Mouse (Mus musculus) heart, embryonic 15.5 days (tissue): ENCODE results near the gene Rreb1. TPM values are rescaled to one million over a fixed set of nuclear protein-coding genes. Genes with fewer than 3 reads are reported as not detected.

Experiments
- ATAC-seq: fragments of 200-750 bp; cut with Nextera tagmentation; replicated peaks from 2 replicates; pipeline ENCODE4 v1.8.0; 2017; ENCODE audit warnings: low read depth, moderate TSS enrichment; ENCODE audit not compliant: insufficient number of reproducible peaks, insufficient read depth, low FRiP score
- H3K27ac ChIP-seq: fragments of 300-500 bp; sonication (generic); 2 replicates; pipeline ENCODE4 v1.5.1; 2015; ENCODE audit warnings: mild to moderate bottlenecking, inconsistent platforms
- H3K27me3 ChIP-seq: fragments of 300-500 bp; sonication (generic); 2 replicates; pipeline ENCODE4 v1.6.1; 2015; ENCODE audit warnings: inconsistent platforms
- H3K36me3 ChIP-seq: fragments of 300-500 bp; sonication (generic); 2 replicates; pipeline ENCODE4 v1.6.1; 2015; ENCODE audit warnings: mild to moderate bottlenecking, inconsistent platforms
- H3K4me1 ChIP-seq: fragments of 300-500 bp; sonication (generic); replicated peaks from 2 replicates; pipeline ENCODE4 v1.6.1; 2015; ENCODE audit warnings: inconsistent platforms
- H3K4me2 ChIP-seq: fragments of 300-500 bp; sonication (generic); 2 replicates; pipeline ENCODE4 v1.6.1; 2015; ENCODE audit warnings: inconsistent platforms, mild to moderate bottlenecking, moderate library complexity
- H3K4me3 ChIP-seq: fragments of 300-500 bp; sonication (generic); 2 replicates; pipeline ENCODE4 v1.5.1; 2015; ENCODE audit warnings: mild to moderate bottlenecking, inconsistent platforms
- H3K9ac ChIP-seq: fragments of 300-500 bp; sonication (generic); 2 replicates; pipeline ENCODE4 v1.6.1; 2015; ENCODE audit warnings: mild to moderate bottlenecking, inconsistent platforms
- H3K9me3 ChIP-seq: fragments of 300-500 bp; sonication (generic); replicated peaks from 2 replicates; pipeline ENCODE4 v1.6.1; 2016; ENCODE audit warnings: inconsistent platforms
- WGBS: fragments of 180-500 bp; shearing (Covaris S2); methylation state at CpG from one replicate; pipeline ENCODE4 v1.1.7; 2015; ENCODE audit warnings: mixed read lengths; 5-methylcytosine and 5-hydroxymethylcytosine counted together
- polyA plus RNA-seq: library from polyadenylated mRNA; unstranded; fragments of >200 nt; fragmentation: Nextera tagmentation; extraction: Ambion mirVana; gene quantifications from 2 replicates; pipeline ENCODE4 v1.2.1, GENCODE M21; 2015

Rreb1 gene
- 9.7 and 12.2 TPM in 2 replicates for polyA plus RNA-seq

GRCm38 (mm10) chr13:37778147-37778593 lies at the start of gene Rreb1:
TSS of gene Rreb1 (plus strand) at chr13:37778400.
- H3K27ac ChIP-seq: peak within 1 kb of the TSS; percentile 36
- no peaks in the 10 kb centered on the region for H3K36me3 ChIP-seq
- peak within 1 kb of the TSS; percentile 66 for H3K4me3 ChIP-seq
- peak; percentile 53; the same call in 1 of the 2 replicates for ATAC-seq
- under 1% methylated on average over 37 of the region's 37 CpGs for WGBS
- H3K9ac ChIP-seq: peak within 1 kb of the TSS; percentile 68
- peak within 1 kb of the TSS; percentile 100 for H3K4me2 ChIP-seq
- H3K27me3 ChIP-seq: peaks cover 10% of the 10 kb centered on the region; the same call in 1 of the 2 replicates
- peaks cover 22% of the 10 kb centered on the region for H3K4me1 ChIP-seq
- no peaks in the 10 kb centered on the region for H3K9me3 ChIP-seq

GRCm38 (mm10) chr13:37728551-37728950 lies 49.6 kb upstream of the Rreb1 start:
- no peak overlapping the region for H3K9ac ChIP-seq
- H3K4me2 ChIP-seq: no peak overlapping the region
- H3K27ac ChIP-seq: no peak overlapping the region
- H3K36me3 ChIP-seq: no peaks in the 10 kb centered on the region
- no peaks in the 10 kb centered on the region for H3K27me3 ChIP-seq
- no peaks in the 10 kb centered on the region for H3K9me3 ChIP-seq
- no peak for ATAC-seq
- WGBS: 78% methylated on average over 7 of the region's 7 CpGs
- H3K4me1 ChIP-seq: peaks cover 7% of the 10 kb centered on the region; the same call in 1 of the 2 replicates
- H3K4me3 ChIP-seq: no peak overlapping the region

GRCm38 (mm10) chr13:37731914-37732693 lies 46.1 kb upstream of the Rreb1 start:
- Histone ChIP-seq H3K9me3 (no peaks in the 10 kb centered on the region), H3K27me3 (no peaks in the 10 kb centered on the region), H3K4me2 (no peak overlapping the region), H3K4me1 (peaks cover 7% of the 10 kb centered on the region; the same call in 1 of the 2 replicates), H3K27ac (peak overlapping the region; percentile 51; the same call in 1 of the 2 replicates), H3K36me3 (no peaks in the 10 kb centered on the region), H3K9ac (no peak overlapping the region), H3K4me3 (no peak overlapping the region)
- no peak for ATAC-seq
- WGBS: 36% methylated on average over 12 of the region's 12 CpGs

GRCm38 (mm10) chr13:37734501-37734900 lies 43.7 kb upstream of the Rreb1 start:
- peaks cover 7% of the 10 kb centered on the region; the same call in 1 of the 2 replicates for H3K4me1 ChIP-seq
- no peak overlapping the region for H3K27ac ChIP-seq
- 89% methylated on average over 11 of the region's 11 CpGs for WGBS
- H3K27me3 ChIP-seq: no peaks in the 10 kb centered on the region
- no peaks in the 10 kb centered on the region for H3K9me3 ChIP-seq
- H3K4me2 ChIP-seq: no peak overlapping the region
- no peak for ATAC-seq
- H3K9ac ChIP-seq: no peak overlapping the region
- H3K36me3 ChIP-seq: no peaks in the 10 kb centered on the region
- H3K4me3 ChIP-seq: no peak overlapping the region

GRCm38 (mm10) chr13:37740111-37740510 lies 38.1 kb upstream of the Rreb1 start:
- no peak for ATAC-seq
- Histone ChIP-seq H3K4me2 (no peak overlapping the region), H3K9ac (no peak overlapping the region), H3K9me3 (no peaks in the 10 kb centered on the region), H3K4me1 (peaks cover 10% of the 10 kb centered on the region), H3K27ac (no peak overlapping the region), H3K4me3 (no peak overlapping the region), H3K36me3 (no peaks in the 10 kb centered on the region), H3K27me3 (no peaks in the 10 kb centered on the region)
- 73% methylated on average over 5 of the region's 5 CpGs for WGBS

- ATAC-seq: no peak
- Histone ChIP-seq H3K9ac (no peak overlapping the region), H3K4me1 (peaks cover 10% of the 10 kb centered on the region), H3K27ac (no peak overlapping the region), H3K4me3 (no peak overlapping the region), H3K36me3 (no peaks in the 10 kb centered on the region), H3K27me3 (no peaks in the 10 kb centered on the region), H3K4me2 (no peak overlapping the region), H3K9me3 (no peaks in the 10 kb centered on the region)
- 30% methylated on average over 5 of the region's 5 CpGs for WGBS
Observed at GRCm38 (mm10) chr13:37740752-37741151, 37.4 kb upstream of the Rreb1 start.

GRCm38 (mm10) chr13:37742248-37742647 lies 36.0 kb upstream of the Rreb1 start:
- H3K9me3 ChIP-seq: no peaks in the 10 kb centered on the region
- no peak overlapping the region for H3K4me3 ChIP-seq
- no peaks in the 10 kb centered on the region for H3K36me3 ChIP-seq
- no peak overlapping the region for H3K9ac ChIP-seq
- H3K4me1 ChIP-seq: peaks cover 10% of the 10 kb centered on the region
- WGBS: 75% methylated on average over 4 of the region's 4 CpGs
- ATAC-seq: no peak
- no peaks in the 10 kb centered on the region for H3K27me3 ChIP-seq
- no peak overlapping the region for H3K27ac ChIP-seq
- H3K4me2 ChIP-seq: no peak overlapping the region

- no peaks in the 10 kb centered on the region for H3K9me3 ChIP-seq
- ATAC-seq: no peak
- WGBS: 75% methylated on average over 7 of the region's 7 CpGs
- no peaks in the 10 kb centered on the region for H3K27me3 ChIP-seq
- H3K4me1 ChIP-seq: peaks cover 10% of the 10 kb centered on the region; the same call in 1 of the 2 replicates
- H3K9ac ChIP-seq: no peak overlapping the region
- H3K27ac ChIP-seq: no peak overlapping the region
- no peaks in the 10 kb centered on the region for H3K36me3 ChIP-seq
- no peak overlapping the region for H3K4me2 ChIP-seq
- no peak overlapping the region for H3K4me3 ChIP-seq
Observed at GRCm38 (mm10) chr13:37747504-37747903, 30.7 kb upstream of the Rreb1 start.

- Histone ChIP-seq H3K4me2 (no peak overlapping the region), H3K4me3 (no peak overlapping the region), H3K27ac (no peak overlapping the region), H3K36me3 (no peaks in the 10 kb centered on the region), H3K27me3 (no peaks in the 10 kb centered on the region), H3K4me1 (peaks cover 10% of the 10 kb centered on the region; the same call in 1 of the 2 replicates), H3K9me3 (no peaks in the 10 kb centered on the region), H3K9ac (no peak overlapping the region)
- no peak; the same call in 1 of the 2 replicates for ATAC-seq
- WGBS: 24% methylated on average over 3 of the region's 3 CpGs
Observed at GRCm38 (mm10) chr13:37749485-37749884, 28.7 kb upstream of the Rreb1 start.

- 37% methylated on average over 9 of the region's 9 CpGs for WGBS
- ATAC-seq: no peak; the same call in 1 of the 2 replicates
- H3K9ac ChIP-seq: no peak overlapping the region
Observed at GRCm38 (mm10) chr13:37751154-37751950, 26.8 kb upstream of the Rreb1 start.

GRCm38 (mm10) chr13:37759341-37760012 lies 18.7 kb upstream of the Rreb1 start:
- H3K27ac ChIP-seq: no peak overlapping the region
- no peak for ATAC-seq

More at GRCm38 (mm10) chr13:37751154-37751950, 26.8 kb upstream of the Rreb1 start:
- Histone ChIP-seq H3K27me3 (no peaks in the 10 kb centered on the region), H3K36me3 (no peaks in the 10 kb centered on the region), H3K27ac (0 out of 2 replicates have a peak overlapping the region, but pooled peaks have one; percentile 4), H3K4me1 (peaks cover 10% of the 10 kb centered on the region; the same call in 1 of the 2 replicates), H3K9me3 (no peaks in the 10 kb centered on the region), H3K4me2 (no peak overlapping the region), H3K4me3 (no peak overlapping the region)

More at GRCm38 (mm10) chr13:37759341-37760012, 18.7 kb upstream of the Rreb1 start:
- Histone ChIP-seq H3K9ac (no peak overlapping the region), H3K4me2 (no peak overlapping the region), H3K9me3 (no peaks in the 10 kb centered on the region), H3K4me3 (no peak overlapping the region), H3K27me3 (no peaks in the 10 kb centered on the region), H3K4me1 (peaks cover 29% of the 10 kb centered on the region), H3K36me3 (no peaks in the 10 kb centered on the region)
- WGBS: 73% methylated on average over 10 of the region's 10 CpGs
